In the genomic region with DNA sequence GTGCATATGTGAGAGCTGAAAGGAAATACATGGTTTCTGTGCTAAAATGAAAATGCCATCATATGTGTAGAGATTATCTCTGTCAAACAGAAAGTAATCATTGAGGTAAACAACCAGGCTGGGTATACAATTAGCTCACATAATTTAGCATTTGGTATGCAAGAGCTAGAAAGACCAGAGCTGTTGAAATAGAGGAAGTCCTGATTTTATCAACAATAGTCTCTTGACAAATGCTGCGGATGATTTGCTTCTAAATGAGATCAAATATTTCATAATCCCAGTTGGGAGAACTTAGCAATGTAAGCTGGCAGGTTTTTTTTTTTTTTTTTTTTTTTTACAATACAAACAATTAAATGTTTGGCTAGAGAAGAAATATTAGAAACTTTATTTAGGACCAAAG, we compare ENCODE assay signal across 15 mouse cellular contexts.
"Had no signal": no experiment of that assay in that cellular context is flagged by ENCODE, and none has a peak within 500 bp of the region (broad histone marks: within the 10 kb centered on the region; RNA-seq: fewer than 3 reads in every experiment).

No protein-coding gene starts in this region.

- H3K27me3 ChIP-seq: kidney, embryonic 15.5 days; limb, embryonic 12.5 days; limb, embryonic 15.5 days; liver, embryonic 12.5 days; liver, embryonic 15.5 days had no signal

- H3K4me2 ChIP-seq: kidney, embryonic 15.5 days; limb, embryonic 12.5 days; limb, embryonic 15.5 days; liver, embryonic 12.5 days; liver, embryonic 15.5 days; midbrain, embryonic 11.5 days had no signal

- H3K36me3 ChIP-seq: kidney, embryonic 15.5 days; limb, embryonic 12.5 days; limb, embryonic 15.5 days; liver, embryonic 12.5 days; liver, embryonic 15.5 days had no signal

- H3K9ac ChIP-seq: kidney, embryonic 15.5 days; limb, embryonic 12.5 days; limb, embryonic 15.5 days; liver, embryonic 12.5 days; liver, embryonic 15.5 days had no signal

- ATAC-seq: liver, embryonic 12.5 days had no signal

- H3K9me3 ChIP-seq: kidney, embryonic 15.5 days; limb, embryonic 12.5 days; limb, embryonic 15.5 days; liver, embryonic 12.5 days; liver, embryonic 15.5 days had no signal

- H3K4me3 ChIP-seq: kidney, embryonic 15.5 days; limb, embryonic 12.5 days; limb, embryonic 15.5 days; liver, embryonic 12.5 days; liver, embryonic 15.5 days had no signal

- H3K4me1 ChIP-seq: kidney, embryonic 15.5 days; limb, embryonic 12.5 days; limb, embryonic 15.5 days; liver, embryonic 12.5 days; liver, embryonic 15.5 days had no signal

- DNase-seq: kidney, postnatal 10 days; kidney, postnatal 36 days; left cerebral cortex, postnatal 4 days; lung, adult 2 months; lung, postnatal 14 days; lung, postnatal 4 days; midbrain, embryonic 14.5 days; thymus, adult 18-20 months; thymus, postnatal 36 days had no signal

- H3K27ac ChIP-seq: kidney, embryonic 15.5 days; limb, embryonic 12.5 days; limb, embryonic 15.5 days; liver, embryonic 12.5 days; liver, embryonic 15.5 days had no signal
